Mouse (Mus musculus) myocyte (in vitro differentiated cells): Measurements from ENCODE around the gene Dbx2.

Experiments used
- CEBPB ChIP-seq: IDR thresholded peaks from 2 replicates; pipeline ENCODE4 v1.6.1; 2011; ENCODE audit warnings: mild to moderate bottlenecking, moderate library complexity; ENCODE audit not compliant: poor library complexity, insufficient read depth, severe bottlenecking
- E2F4 ChIP-seq: IDR thresholded peaks from one replicate; pipeline ENCODE4 v1.6.1; 2011; ENCODE audit warnings: mild to moderate bottlenecking, control low read depth, moderate library complexity; ENCODE audit not compliant: insufficient read depth
- MAX ChIP-seq: IDR thresholded peaks from one replicate; pipeline ENCODE4 v1.6.1; 2011; ENCODE audit warnings: low read depth, mild to moderate bottlenecking, control low read depth
- MYOD1 ChIP-seq, 3 experiments: IDR thresholded peaks; one replicate each; pipeline ENCODE4 v1.6.1; 2011; ENCODE audit warnings: control low read depth in 2 of 3, low read depth in 2 of 3, mild to moderate bottlenecking in 2 of 3, moderate library complexity in 1 of 3; ENCODE audit not compliant: insufficient read length in 2 of 3, control insufficient read depth in 1 of 3
- POLR2A ChIP-seq: IDR thresholded peaks from one replicate; pipeline ENCODE4 v1.6.1; 2011; ENCODE audit warnings: low read depth, mild to moderate bottlenecking, control low read depth, moderate library complexity; ENCODE audit not compliant: insufficient read length
- POLR2AphosphoS2 ChIP-seq: IDR thresholded peaks from one replicate; pipeline ENCODE4 v1.6.1; 2011; ENCODE audit warnings: low read depth, control low read depth; ENCODE audit not compliant: insufficient read length
- REST ChIP-seq: IDR thresholded peaks from one replicate; pipeline ENCODE4 v1.6.1; 2011; ENCODE audit warnings: mild to moderate bottlenecking, control low read depth, moderate library complexity; ENCODE audit not compliant: insufficient read depth, insufficient read length
- USF1 ChIP-seq: IDR thresholded peaks from one replicate; pipeline ENCODE4 v1.6.1; 2011; ENCODE audit warnings: low read depth, mild to moderate bottlenecking, control low read depth, moderate library complexity

DNA sequence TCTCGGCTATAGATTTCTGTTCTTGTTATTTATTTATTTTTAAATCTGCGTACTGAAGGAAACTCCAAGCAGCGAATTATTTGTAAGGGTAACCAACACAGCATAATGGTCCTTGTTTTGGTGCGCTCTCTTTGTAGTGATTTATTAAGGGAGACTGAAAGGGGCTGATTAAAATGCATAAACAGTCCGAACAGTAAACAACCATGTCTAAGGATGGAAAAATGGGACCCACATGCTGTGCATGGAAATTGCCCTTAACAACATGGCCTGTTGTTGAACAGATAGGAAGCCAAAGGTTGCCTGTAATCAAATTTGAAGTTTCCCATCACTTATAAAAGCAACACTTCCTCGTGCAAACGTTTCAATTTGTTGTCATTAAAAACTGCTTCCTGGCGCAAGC, 35.8 kb upstream of the Dbx2 start:
- TF ChIP-seq POLR2A (no peak), E2F4 (no peak), POLR2AphosphoS2 (no peak), MAX (no peak), CEBPB (no peak), USF1 (no peak), MYOD1 (IDR thresholded peaks at IDR 0.05; ENCODE audit: control insufficient read depth in 1 of 3, insufficient read length in 2 of 3, low read depth in 2 of 3) (no peak), REST (no peak)
